Mouse (Mus musculus) megakaryocyte, embryonic 14.5 days (primary cell): Measurements from ENCODE around the gene Nrcam. TPM values are rescaled to one million over a fixed set of nuclear protein-coding genes. Genes with fewer than 3 reads are reported as not detected.

Experiments
- H3K27me3 ChIP-seq: replicated peaks from 2 replicates; pipeline ENCODE3; 2012; ENCODE audit warnings: inconsistent platforms
- H3K36me3 ChIP-seq: replicated peaks from 2 replicates; pipeline ENCODE3; 2012; ENCODE audit warnings: low read length, inconsistent platforms, mixed read lengths
- H3K4me1 ChIP-seq: 2 replicates; pipeline ENCODE4 v1.6.1; 2012; ENCODE audit warnings: inconsistent platforms
- H3K4me3 ChIP-seq: replicated peaks from 2 replicates; pipeline ENCODE3; 2012; ENCODE audit warnings: moderate library complexity, mild to moderate bottlenecking, inconsistent platforms
- H3K9me3 ChIP-seq: 2 replicates; pipeline ENCODE4 v1.6.1; 2012; ENCODE audit warnings: inconsistent platforms
- FLI1 ChIP-seq: IDR thresholded peaks from 2 replicates; pipeline ENCODE4 v1.6.1; 2012; ENCODE audit warnings: low read length, inconsistent platforms, mixed read lengths
- GATA1 ChIP-seq: IDR thresholded peaks from 3 replicates; pipeline ENCODE4 v1.6.1; 2012; ENCODE audit warnings: mixed read lengths, low read length, inconsistent platforms, borderline replicate concordance
- polyA plus RNA-seq: library from polyadenylated mRNA; stranded (reverse); fragments of >175 nt; gene quantifications from 2 replicates; pipeline ENCODE4 v1.2.3, GENCODE M21; 2012; ENCODE audit warnings: low replicate concordance; ENCODE audit not compliant: insufficient read depth

Nrcam gene
- polyA plus RNA-seq, 1 experiment = 0.31 TPM

GRCm38 (mm10) chr12:44462436-44462835 lies 133.8 kb downstream of the Nrcam start:
- no peaks in the 10 kb centered on the region for H3K4me1 ChIP-seq
- TF ChIP-seq FLI1 (no peak), GATA1 (no peak)
- H3K4me3 ChIP-seq = no peak overlapping the region
- H3K36me3 ChIP-seq = no peaks in the 10 kb centered on the region
- H3K9me3 ChIP-seq = no peaks in the 10 kb centered on the region
- H3K27me3 ChIP-seq = no peaks in the 10 kb centered on the region

GRCm38 (mm10) chr12:44462976-44463375 lies 134.3 kb downstream of the Nrcam start:
- TF ChIP-seq GATA1 = no peak
- H3K4me1 ChIP-seq = no peaks in the 10 kb centered on the region
- H3K27me3 ChIP-seq = no peaks in the 10 kb centered on the region
- no peak overlapping the region for H3K4me3 ChIP-seq
- H3K36me3 ChIP-seq = no peaks in the 10 kb centered on the region
- H3K9me3 ChIP-seq = no peaks in the 10 kb centered on the region

- Histone ChIP-seq H3K27me3 (no peaks in the 10 kb centered on the region), H3K4me3 (no peak overlapping the region), H3K9me3 (no peaks in the 10 kb centered on the region), H3K36me3 (no peaks in the 10 kb centered on the region), H3K4me1 (no peaks in the 10 kb centered on the region)
- TF ChIP-seq FLI1 (no peak), GATA1 (no peak)
Observed at GRCm38 (mm10) chr12:44471073-44471472, 142.4 kb downstream of the Nrcam start.

GRCm38 (mm10) chr12:44475355-44475754 lies 146.7 kb downstream of the Nrcam start:
- no peaks in the 10 kb centered on the region for H3K36me3 ChIP-seq
- no peaks in the 10 kb centered on the region for H3K9me3 ChIP-seq
- no peaks in the 10 kb centered on the region for H3K27me3 ChIP-seq
- TF ChIP-seq GATA1 = no peak
- no peak for TF ChIP-seq FLI1
- H3K4me1 ChIP-seq = no peaks in the 10 kb centered on the region
- H3K4me3 ChIP-seq = no peak overlapping the region

GRCm38 (mm10) chr12:44479260-44480030 lies 150.8 kb downstream of the Nrcam start:
- H3K27me3 ChIP-seq = no peaks in the 10 kb centered on the region
- no peak overlapping the region for H3K4me3 ChIP-seq
- H3K9me3 ChIP-seq = no peaks in the 10 kb centered on the region
- TF ChIP-seq FLI1 (no peak), GATA1 (no peak)
- H3K36me3 ChIP-seq = no peaks in the 10 kb centered on the region
- no peaks in the 10 kb centered on the region for H3K4me1 ChIP-seq

GRCm38 (mm10) chr12:44480031-44480419 lies 151.3 kb downstream of the Nrcam start:
- Histone ChIP-seq H3K36me3 (no peaks in the 10 kb centered on the region), H3K27me3 (no peaks in the 10 kb centered on the region), H3K4me3 (no peak overlapping the region), H3K4me1 (no peaks in the 10 kb centered on the region), H3K9me3 (no peaks in the 10 kb centered on the region)
- no peak for TF ChIP-seq GATA1
- no peak for TF ChIP-seq FLI1

GRCm38 (mm10) chr12:44481415-44481814 lies 152.7 kb downstream of the Nrcam start:
- Histone ChIP-seq H3K36me3 (no peaks in the 10 kb centered on the region), H3K4me3 (no peak overlapping the region), H3K9me3 (no peaks in the 10 kb centered on the region), H3K27me3 (no peaks in the 10 kb centered on the region), H3K4me1 (no peaks in the 10 kb centered on the region)
- TF ChIP-seq FLI1 (no peak), GATA1 (no peak)

GRCm38 (mm10) chr12:44492759-44493479 lies 164.2 kb downstream of the Nrcam start:
- TF ChIP-seq FLI1 = no peak
- no peak for TF ChIP-seq GATA1
- Histone ChIP-seq H3K4me1 (no peaks in the 10 kb centered on the region), H3K36me3 (no peaks in the 10 kb centered on the region), H3K9me3 (no peaks in the 10 kb centered on the region), H3K4me3 (no peak overlapping the region), H3K27me3 (no peaks in the 10 kb centered on the region)

- Histone ChIP-seq H3K27me3 (no peaks in the 10 kb centered on the region), H3K9me3 (no peaks in the 10 kb centered on the region), H3K4me1 (no peaks in the 10 kb centered on the region), H3K4me3 (no peak overlapping the region), H3K36me3 (no peaks in the 10 kb centered on the region)
- TF ChIP-seq FLI1 (no peak), GATA1 (no peak)
Observed at GRCm38 (mm10) chr12:44497762-44498161, 169.1 kb downstream of the Nrcam start.

GRCm38 (mm10) chr12:44498872-44499271 lies 170.2 kb downstream of the Nrcam start:
- Histone ChIP-seq H3K4me1 (no peaks in the 10 kb centered on the region), H3K4me3 (no peak overlapping the region), H3K36me3 (no peaks in the 10 kb centered on the region), H3K27me3 (no peaks in the 10 kb centered on the region), H3K9me3 (no peaks in the 10 kb centered on the region)
- no peak for TF ChIP-seq FLI1
- no peak for TF ChIP-seq GATA1
